Mouse (Mus musculus) splenic B cell, adult 2 months (primary cell): ENCODE measurements at regions not wholly inside any gene's neighbourhood (a gene's known extent, or its start where the extent isn't known, plus 50 kb on each side); places are given as distances from the start of the nearest gene placed in this dataset.
A peak's percentile ranks its signal among the peaks of the same experiment; 100 is the strongest.

ENCODE experiments used
- DNase-seq: peaks from one replicate; pipeline ENCODE4 v3.0.0-alpha.2; 2011; ENCODE audit warnings: low read depth, low spot score
- H3K27me3 ChIP-seq: 2 replicates; pipeline ENCODE4 v1.6.1; 2012; ENCODE audit warnings: mild to moderate bottlenecking, low read length, moderate library complexity, mixed read lengths; ENCODE audit not compliant: control insufficient read depth, poor library complexity, insufficient read depth, severe bottlenecking
- H3K36me3 ChIP-seq: 2 replicates; pipeline ENCODE4 v1.6.1; 2012; ENCODE audit warnings: mild to moderate bottlenecking, low read length, moderate library complexity, mixed read lengths; ENCODE audit not compliant: control insufficient read depth, poor library complexity, insufficient read depth, severe bottlenecking

GRCm38 (mm10) chr1:137270659-137271612 is 310.7 kb upstream of the Nr5a2 start:
- no peak for DNase-seq
- Histone ChIP-seq H3K27me3 (no peaks in the 10 kb centered on the region), H3K36me3 (no peaks in the 10 kb centered on the region)

GRCm38 (mm10) chr1:137262806-137263370 is 302.6 kb upstream of the Nr5a2 start:
- DNase-seq = no peak
- H3K36me3 ChIP-seq = no peaks in the 10 kb centered on the region
- H3K27me3 ChIP-seq = no peaks in the 10 kb centered on the region

- DNase-seq = no peak
- Histone ChIP-seq H3K36me3 (no peaks in the 10 kb centered on the region), H3K27me3 (no peaks in the 10 kb centered on the region)
These were observed 301.9 kb upstream of the Nr5a2 start for GRCm38 (mm10) chr1:137262121-137262525.

- no peak for DNase-seq
- Histone ChIP-seq H3K36me3 (no peaks in the 10 kb centered on the region), H3K27me3 (no peaks in the 10 kb centered on the region)
These were observed 296.0 kb upstream of the Nr5a2 start for GRCm38 (mm10) chr1:137256294-137256693.

- no peaks in the 10 kb centered on the region for H3K36me3 ChIP-seq
- no peak for DNase-seq
- H3K27me3 ChIP-seq = no peaks in the 10 kb centered on the region
These were observed 294.8 kb upstream of the Nr5a2 start for GRCm38 (mm10) chr1:137255041-137255440.

- H3K36me3 ChIP-seq = no peaks in the 10 kb centered on the region
- H3K27me3 ChIP-seq = no peaks in the 10 kb centered on the region
- DNase-seq = no peak
These were observed 294.4 kb upstream of the Nr5a2 start for GRCm38 (mm10) chr1:137254634-137255033.

- H3K27me3 ChIP-seq = no peaks in the 10 kb centered on the region
- no peak for DNase-seq
- no peaks in the 10 kb centered on the region for H3K36me3 ChIP-seq
These were observed 266.8 kb upstream of the Nr5a2 start for GRCm38 (mm10) chr1:137227098-137227485.

GRCm38 (mm10) chr1:137226479-137227097 is 266.3 kb upstream of the Nr5a2 start:
- Histone ChIP-seq H3K36me3 (no peaks in the 10 kb centered on the region), H3K27me3 (no peaks in the 10 kb centered on the region)
- DNase-seq = peak; percentile 10

- H3K36me3 ChIP-seq = no peaks in the 10 kb centered on the region
- no peak for DNase-seq
- H3K27me3 ChIP-seq = no peaks in the 10 kb centered on the region
These were observed 265.2 kb upstream of the Nr5a2 start for GRCm38 (mm10) chr1:137225418-137225817.

GRCm38 (mm10) chr1:137223052-137223451 is 262.8 kb upstream of the Nr5a2 start:
- DNase-seq = no peak
- Histone ChIP-seq H3K36me3 (no peaks in the 10 kb centered on the region), H3K27me3 (no peaks in the 10 kb centered on the region)

GRCm38 (mm10) chr1:137221087-137222057 is 261.1 kb upstream of the Nr5a2 start:
- no peak for DNase-seq
- Histone ChIP-seq H3K36me3 (no peaks in the 10 kb centered on the region), H3K27me3 (no peaks in the 10 kb centered on the region)

GRCm38 (mm10) chr1:137220226-137220625 is 260.0 kb upstream of the Nr5a2 start:
- no peaks in the 10 kb centered on the region for H3K36me3 ChIP-seq
- no peaks in the 10 kb centered on the region for H3K27me3 ChIP-seq
- DNase-seq = no peak

- DNase-seq = no peak
These were observed 258.4 kb upstream of the Nr5a2 start for GRCm38 (mm10) chr1:137218611-137219010.

GRCm38 (mm10) chr1:137218096-137218495 is 257.8 kb upstream of the Nr5a2 start:
- Histone ChIP-seq H3K27me3 (no peaks in the 10 kb centered on the region), H3K36me3 (no peaks in the 10 kb centered on the region)
- DNase-seq = peak; percentile 13

More at GRCm38 (mm10) chr1:137218611-137219010, 258.4 kb upstream of the Nr5a2 start:
- H3K36me3 ChIP-seq = no peaks in the 10 kb centered on the region
- H3K27me3 ChIP-seq = no peaks in the 10 kb centered on the region
